Mouse (Mus musculus): ENCODE data around the gene Ap1s1.

Ap1s1 gene

GRCm38 (mm10) chr5:137012401-137012950, 33.5 kb downstream of the Ap1s1 start:
- no peak for DNase-seq

GRCm38 (mm10) chr5:137009988-137010387, 35.9 kb downstream of the Ap1s1 start:
- peak; percentile 48 to 58 for DNase-seq

- DNase-seq = no peak
Observed at GRCm38 (mm10) chr5:137007276-137007675, 38.7 kb downstream of the Ap1s1 start.

GRCm38 (mm10) chr5:137000612-137001011, 45.3 kb downstream of the Ap1s1 start:
- no peak for DNase-seq

GRCm38 (mm10) chr5:136999449-136999848, 46.5 kb downstream of the Ap1s1 start:
- DNase-seq = no peak

GRCm38 (mm10) chr5:136989801-136990200, 56.1 kb downstream of the Ap1s1 start:
- DNase-seq = no peak

- DNase-seq = no peak
Observed at GRCm38 (mm10) chr5:136988420-136988819, 57.5 kb downstream of the Ap1s1 start.

- no peak for DNase-seq
Observed at GRCm38 (mm10) chr5:136987934-136988271, 58.0 kb downstream of the Ap1s1 start, which contains the start of gene Znhit1. Gene Znhit1, minus strand, starts transcription at chr5:136988021.

GRCm38 (mm10) chr5:136987138-136987933, 58.6 kb downstream of the Ap1s1 start:
- peak; percentile 39 to 48 for DNase-seq

- DNase-seq = peak; percentile 94
Observed at GRCm38 (mm10) chr5:136986695-136987137, 59.2 kb downstream of the Ap1s1 start, which contains the start of gene Plod3. Gene Plod3, plus strand, starts transcription at chr5:136987019.
